Mouse (Mus musculus) MEL-GATA-1-ER (cell line): Measurements from ENCODE around the gene Setd1b.

ENCODE experiments used
- DNase-seq: peaks from one replicate; pipeline ENCODE4 v3.0.0-alpha.2; 2012; ENCODE audit warnings: low read depth; ENCODE audit errors: extremely low read depth

Gene Setd1b

GRCm38 (mm10) chr5:123159866-123160265 is 17.9 kb downstream of the Setd1b start:
- DNase-seq = no peak

GRCm38 (mm10) chr5:123160341-123160740 is 18.3 kb downstream of the Setd1b start:
- no peak for DNase-seq

- DNase-seq = no peak
These were observed 20.9 kb downstream of the Setd1b start for GRCm38 (mm10) chr5:123162942-123163341.

- no peak for DNase-seq
These were observed 24.4 kb downstream of the Setd1b start for GRCm38 (mm10) chr5:123166437-123166836.

- no peak for DNase-seq
These were observed 25.6 kb downstream of the Setd1b start for GRCm38 (mm10) chr5:123167591-123167990.

GRCm38 (mm10) chr5:123169284-123169683 is 27.3 kb downstream of the Setd1b start, which contains the start of gene Psmd9:
Gene Psmd9, plus strand, starts transcription at chr5:123169413.
- DNase-seq = no peak

- no peak for DNase-seq
These were observed 28.4 kb downstream of the Setd1b start for GRCm38 (mm10) chr5:123170365-123170764.

GRCm38 (mm10) chr5:123171646-123172350 is 29.8 kb downstream of the Setd1b start:
- DNase-seq = peak; percentile 56

- no peak for DNase-seq
These were observed 36.8 kb downstream of the Setd1b start for GRCm38 (mm10) chr5:123178792-123179191.

- DNase-seq = no peak
These were observed 38.4 kb downstream of the Setd1b start for GRCm38 (mm10) chr5:123180390-123180789.

GRCm38 (mm10) chr5:123181536-123181935 is 39.5 kb downstream of the Setd1b start:
- DNase-seq = no peak

GRCm38 (mm10) chr5:123182651-123183050 is 40.7 kb downstream of the Setd1b start, which contains the start of gene Hpd:
Gene Hpd, minus strand, starts transcription at chr5:123182727.
- DNase-seq = no peak

- DNase-seq = no peak
These were observed 44.0 kb downstream of the Setd1b start for GRCm38 (mm10) chr5:123185966-123186365.

GRCm38 (mm10) chr5:123187306-123187705 is 45.3 kb downstream of the Setd1b start:
- no peak for DNase-seq

GRCm38 (mm10) chr5:123190912-123191311 is 48.9 kb downstream of the Setd1b start:
- DNase-seq = no peak

- peak; percentile 37 for DNase-seq
These were observed 49.4 kb downstream of the Setd1b start for GRCm38 (mm10) chr5:123191427-123191826.

- DNase-seq = no peak
These were observed 50.7 kb downstream of the Setd1b start for GRCm38 (mm10) chr5:123192606-123193150.

GRCm38 (mm10) chr5:123193436-123193835 is 51.4 kb downstream of the Setd1b start:
- peak; percentile 57 for DNase-seq

GRCm38 (mm10) chr5:123194856-123195255 is 52.9 kb downstream of the Setd1b start:
- DNase-seq = no peak

- no peak for DNase-seq
These were observed 53.6 kb downstream of the Setd1b start for GRCm38 (mm10) chr5:123195500-123196000.

- no peak for DNase-seq
These were observed 54.8 kb downstream of the Setd1b start for GRCm38 (mm10) chr5:123196746-123197145.

- no peak for DNase-seq
These were observed 56.5 kb downstream of the Setd1b start for GRCm38 (mm10) chr5:123198523-123198922.
